Mouse (Mus musculus) liver, postnatal 0 days (tissue): ENCODE measurements at regions not wholly inside any gene's neighbourhood (a gene's known extent, or its start where the extent isn't known, plus 50 kb on each side); places are given as distances from the start of the nearest gene placed in this dataset.

Experiments used
- ATAC-seq: fragments of 200-750 bp; cut with Nextera tagmentation; 2 replicates; pipeline ENCODE4 v1.8.0; 2017; ENCODE audit warnings: mild to moderate bottlenecking, moderate library complexity
- DNase-seq: peaks from one replicate; pipeline ENCODE4 v3.0.0-alpha.2; 2016
- H3K27ac ChIP-seq: fragments of 300-500 bp; sonication (generic); 2 replicates; pipeline ENCODE4 v1.5.1; 2014; ENCODE audit warnings: antibody characterized with exemption, moderate library complexity, mild to moderate bottlenecking, low read depth
- H3K27me3 ChIP-seq: fragments of 300-500 bp; sonication (generic); 2 replicates; pipeline ENCODE4 v1.6.1; 2014; ENCODE audit warnings: low read length, control low read depth, mixed read lengths; ENCODE audit not compliant: insufficient read depth
- H3K36me3 ChIP-seq: fragments of 300-500 bp; sonication (generic); replicated peaks from 2 replicates; pipeline ENCODE4 v1.6.1; 2014; ENCODE audit warnings: mild to moderate bottlenecking, control low read depth, low read length, moderate library complexity, mixed read lengths; ENCODE audit not compliant: insufficient read depth
- H3K4me1 ChIP-seq: fragments of 300-500 bp; sonication (generic); 2 replicates; pipeline ENCODE4 v1.6.1; 2014; ENCODE audit warnings: antibody characterized with exemption, mild to moderate bottlenecking, control low read depth; ENCODE audit not compliant: insufficient read depth
- H3K4me2 ChIP-seq: fragments of 300-500 bp; sonication (generic); 2 replicates; pipeline ENCODE4 v1.6.1; 2014; ENCODE audit warnings: low read depth, mild to moderate bottlenecking, low read length, moderate library complexity, mixed read lengths
- H3K4me3 ChIP-seq: fragments of 300-500 bp; sonication (generic); 2 replicates; pipeline ENCODE4 v1.5.1; 2014; ENCODE audit warnings: low read depth, low read length
- H3K9ac ChIP-seq: fragments of 300-500 bp; sonication (generic); replicated peaks from 2 replicates; pipeline ENCODE4 v1.6.1; 2014; ENCODE audit warnings: mild to moderate bottlenecking, moderate library complexity
- H3K9me3 ChIP-seq: fragments of 300-500 bp; sonication (generic); 2 replicates; pipeline ENCODE4 v1.6.1; 2016; ENCODE audit warnings: mild to moderate bottlenecking, control low read depth, low read length, mixed read lengths
- CTCF ChIP-seq: sonication (generic); IDR thresholded peaks from 2 replicates; pipeline ENCODE4 v1.5.1; 2016; ENCODE audit warnings: antibody characterized with exemption, low read depth
- EP300 ChIP-seq: IDR thresholded peaks from 2 replicates; pipeline ENCODE4 v1.6.1; 2016; ENCODE audit warnings: antibody characterized with exemption, low read depth, mild to moderate bottlenecking
- WGBS: fragments of 180-500 bp; shearing (Covaris S2); extraction: QIAGEN DNeasy Blood & Tissue Kit; methylation state at CpG from one replicate; pipeline ENCODE4 v1.1.7; 2014; ENCODE audit not compliant: insufficient replicate concordance; 5-methylcytosine and 5-hydroxymethylcytosine counted together

- Histone ChIP-seq H3K27ac (no peak overlapping the region), H3K4me2 (no peak overlapping the region)
- 65% methylated on average over 2 of the region's 2 CpGs for WGBS
These were observed 110.5 kb upstream of the Egln3 start for GRCm38 (mm10) chr12:54314153-54314552.

GRCm38 (mm10) chr12:54313211-54313845 is 109.7 kb upstream of the Egln3 start:
- H3K9ac ChIP-seq, result peak overlapping the region; percentile 39
- H3K4me2 ChIP-seq, result peak overlapping the region; percentile 76
- no peaks in the 10 kb centered on the region for H3K9me3 ChIP-seq
- DNase-seq (peak; percentile 80), ATAC-seq (peak; percentile 89)
- H3K36me3 ChIP-seq, result no peaks in the 10 kb centered on the region
- TF ChIP-seq CTCF (no peak), EP300 (no peak)
- under 1% methylated on average over 20 of the region's 20 CpGs for WGBS
- H3K27ac ChIP-seq, result peak overlapping the region; percentile 52
- H3K27me3 ChIP-seq, result no peaks in the 10 kb centered on the region
- peak overlapping the region; percentile 35 for H3K4me3 ChIP-seq
- peaks cover 35% of the 10 kb centered on the region for H3K4me1 ChIP-seq

More at GRCm38 (mm10) chr12:54314153-54314552, 110.5 kb upstream of the Egln3 start:
- no peak for DNase-seq
- Histone ChIP-seq H3K36me3 (no peaks in the 10 kb centered on the region), H3K27me3 (no peaks in the 10 kb centered on the region), H3K4me1 (peaks cover 35% of the 10 kb centered on the region), H3K9ac (no peak overlapping the region), H3K9me3 (no peaks in the 10 kb centered on the region), H3K4me3 (no peak overlapping the region)
- no peak for TF ChIP-seq CTCF
- TF ChIP-seq EP300, result no peak
- ATAC-seq, result no peak

GRCm38 (mm10) chr12:54312522-54313210 is 109.0 kb upstream of the Egln3 start:
- H3K9ac ChIP-seq, result peak overlapping the region; percentile 39
- WGBS, result 15% methylated on average over 14 of the region's 14 CpGs

GRCm38 (mm10) chr12:54311896-54312521 is 108.3 kb upstream of the Egln3 start:
- DNase-seq (no peak), ATAC-seq (no peak)
- H3K9ac ChIP-seq, result no peak overlapping the region
- H3K36me3 ChIP-seq, result no peaks in the 10 kb centered on the region
- no peak for TF ChIP-seq CTCF
- TF ChIP-seq EP300, result no peak
- no peak overlapping the region for H3K4me3 ChIP-seq
- 0 out of 2 replicates have a peak overlapping the region, but pooled peaks have one; percentile 76 for H3K4me2 ChIP-seq
- WGBS, result 59% methylated on average over 4 of the region's 4 CpGs
- peaks cover 32% of the 10 kb centered on the region for H3K4me1 ChIP-seq
- peak overlapping the region; percentile 53; the same call in 1 of the 2 replicates for H3K27ac ChIP-seq
- H3K9me3 ChIP-seq, result no peaks in the 10 kb centered on the region
- no peaks in the 10 kb centered on the region for H3K27me3 ChIP-seq

More at GRCm38 (mm10) chr12:54312522-54313210, 109.0 kb upstream of the Egln3 start:
- peaks cover 35% of the 10 kb centered on the region for H3K4me1 ChIP-seq
- no peak for TF ChIP-seq CTCF
- no peak for TF ChIP-seq EP300
- DNase-seq (no peak), ATAC-seq (no peak)
- no peaks in the 10 kb centered on the region for H3K27me3 ChIP-seq
- H3K27ac ChIP-seq, result peak overlapping the region; percentile 53
- H3K4me3 ChIP-seq, result peak overlapping the region; percentile 35
- peak overlapping the region; percentile 76 for H3K4me2 ChIP-seq
- no peaks in the 10 kb centered on the region for H3K36me3 ChIP-seq
- no peaks in the 10 kb centered on the region for H3K9me3 ChIP-seq

- H3K4me3 ChIP-seq, result no peak overlapping the region
- no peaks in the 10 kb centered on the region for H3K27me3 ChIP-seq
- no peak overlapping the region for H3K4me2 ChIP-seq
- H3K27ac ChIP-seq, result no peak overlapping the region
- H3K36me3 ChIP-seq, result no peaks in the 10 kb centered on the region
- 79% methylated on average over 4 of the region's 4 CpGs for WGBS
- DNase-seq, result no peak
- no peak for ATAC-seq
- H3K9ac ChIP-seq, result no peak overlapping the region
- peaks cover 22% of the 10 kb centered on the region for H3K4me1 ChIP-seq
- no peaks in the 10 kb centered on the region for H3K9me3 ChIP-seq
- no peak for TF ChIP-seq CTCF
- TF ChIP-seq EP300, result no peak
These were observed 106.2 kb upstream of the Egln3 start for GRCm38 (mm10) chr12:54309874-54310273.

GRCm38 (mm10) chr12:54309219-54309618 is 105.6 kb upstream of the Egln3 start:
- no peak for ATAC-seq
- no peak overlapping the region for H3K27ac ChIP-seq
- 82% methylated on average over 6 of the region's 6 CpGs for WGBS

More at GRCm38 (mm10) chr12:54309219-54309618, 105.6 kb upstream of the Egln3 start:
- Histone ChIP-seq H3K4me1 (peaks cover 17% of the 10 kb centered on the region), H3K9me3 (no peaks in the 10 kb centered on the region), H3K4me2 (no peak overlapping the region), H3K27me3 (no peaks in the 10 kb centered on the region), H3K9ac (no peak overlapping the region), H3K4me3 (no peak overlapping the region), H3K36me3 (no peaks in the 10 kb centered on the region)
- TF ChIP-seq CTCF, result no peak
- TF ChIP-seq EP300, result no peak
- no peak for DNase-seq
